Mouse (Mus musculus) embryonic fibroblast, embryonic 13.5 days (primary cell): ENCODE measurements around the gene Rabgap1l.

Experiments
- CTCF ChIP-seq: IDR thresholded peaks from 2 replicates; pipeline ENCODE4 v1.5.1; 2011; ENCODE audit warnings: mild to moderate bottlenecking, control low read depth, low read length, moderate library complexity, borderline replicate concordance; ENCODE audit not compliant: insufficient read depth
- POLR2A ChIP-seq: IDR thresholded peaks from 2 replicates; pipeline ENCODE4 v1.6.1; 2011; ENCODE audit warnings: low read depth, mild to moderate bottlenecking, control low read depth, low read length, moderate library complexity

- TF ChIP-seq CTCF (no peak), POLR2A (no peak)
Observed at GRCm38 (mm10) chr1:160212123-160212691, 580.8 kb downstream of the Rabgap1l start.
